Mouse (Mus musculus) heart, embryonic 16.5 days (tissue): ENCODE measurements around the gene Homer2. TPM values are rescaled to one million over a fixed set of nuclear protein-coding genes. Genes with fewer than 3 reads are reported as not detected.

Experiments
- ATAC-seq: fragments of 200-750 bp; cut with Nextera tagmentation; replicated peaks from 2 replicates; pipeline ENCODE4 v1.8.0; 2017; ENCODE audit warnings: moderate number of reproducible peaks; ENCODE audit not compliant: insufficient read depth, low FRiP score; ENCODE audit errors: extremely low read depth
- H3K27ac ChIP-seq: fragments of 300-500 bp; sonication (generic); 2 replicates; pipeline ENCODE4 v1.5.1; 2014; ENCODE audit warnings: mild to moderate bottlenecking, low read length, control low read depth, moderate library complexity
- H3K27me3 ChIP-seq: fragments of 300-500 bp; sonication (generic); 2 replicates; pipeline ENCODE4 v1.6.1; 2014; ENCODE audit warnings: low read length, mixed read lengths; ENCODE audit not compliant: control insufficient read depth, insufficient read depth
- H3K36me3 ChIP-seq: fragments of 300-500 bp; sonication (generic); 2 replicates; pipeline ENCODE4 v1.6.1; 2014; ENCODE audit not compliant: control insufficient read depth, insufficient read depth
- H3K4me1 ChIP-seq: fragments of 300-500 bp; sonication (generic); 2 replicates; pipeline ENCODE4 v1.6.1; 2014; ENCODE audit warnings: low read length, mixed read lengths; ENCODE audit not compliant: control insufficient read depth, insufficient read depth
- H3K4me2 ChIP-seq: fragments of 300-500 bp; sonication (generic); 2 replicates; pipeline ENCODE4 v1.6.1; 2014; ENCODE audit warnings: low read depth, mild to moderate bottlenecking, control low read depth, low read length
- H3K4me3 ChIP-seq: fragments of 300-500 bp; sonication (generic); 2 replicates; pipeline ENCODE4 v1.5.1; 2014; ENCODE audit warnings: mild to moderate bottlenecking, control low read depth, low read length
- H3K9ac ChIP-seq: fragments of 300-500 bp; sonication (generic); 2 replicates; pipeline ENCODE4 v1.6.1; 2014; ENCODE audit warnings: low read length, control low read depth
- H3K9me3 ChIP-seq: fragments of 300-500 bp; sonication (generic); replicated peaks from 2 replicates; pipeline ENCODE4 v1.6.1; 2016; ENCODE audit warnings: low read length; ENCODE audit not compliant: control insufficient read depth
- WGBS: fragments of 180-500 bp; shearing (Covaris S2); extraction: QIAGEN DNeasy Blood & Tissue Kit; methylation state at CpG from one replicate; pipeline ENCODE4 v1.1.7; 2014; 5-methylcytosine and 5-hydroxymethylcytosine counted together
- polyA plus RNA-seq: library from polyadenylated mRNA; unstranded; fragments of >200 nt; fragmentation: Nextera tagmentation; extraction: Ambion mirVana; gene quantifications from 2 replicates; pipeline ENCODE4 v1.2.1, GENCODE M21; 2015

Gene Homer2
- polyA plus RNA-seq, 1 experiment from 2014 or later, result 53.9 TPM

- Histone ChIP-seq H3K27ac (no peak overlapping the region), H3K4me2 (no peak overlapping the region)
- WGBS, result 48% methylated on average over 4 of the region's 4 CpGs
These were observed 149.4 kb downstream of the Homer2 start for GRCm38 (mm10) chr7:81557985-81558360.

GRCm38 (mm10) chr7:81557252-81557984 is 149.9 kb downstream of the Homer2 start:
- H3K4me2 ChIP-seq, result no peak overlapping the region
- H3K4me3 ChIP-seq, result no peak overlapping the region
- H3K9ac ChIP-seq, result no peak overlapping the region
- WGBS, result 46% methylated on average over 7 of the region's 7 CpGs
- peaks cover 6% of the 10 kb centered on the region; the same call in 1 of the 2 replicates for H3K36me3 ChIP-seq
- H3K27me3 ChIP-seq, result no peaks in the 10 kb centered on the region
- no peak overlapping the region for H3K27ac ChIP-seq
- H3K4me1 ChIP-seq, result peaks cover 22% of the 10 kb centered on the region
- no peaks in the 10 kb centered on the region for H3K9me3 ChIP-seq
- 0 out of 2 replicates have a peak, but pooled peaks have one; percentile 26 for ATAC-seq

More at GRCm38 (mm10) chr7:81557985-81558360, 149.4 kb downstream of the Homer2 start:
- no peak for ATAC-seq
- H3K4me3 ChIP-seq, result no peak overlapping the region
- H3K4me1 ChIP-seq, result peaks cover 23% of the 10 kb centered on the region
- H3K9me3 ChIP-seq, result no peaks in the 10 kb centered on the region
- H3K36me3 ChIP-seq, result 0 out of 2 replicates have a peak, but pooled peaks cover 3% of the 10 kb centered on the region
- no peaks in the 10 kb centered on the region for H3K27me3 ChIP-seq
- H3K9ac ChIP-seq, result no peak overlapping the region

- Histone ChIP-seq H3K4me2 (no peak overlapping the region), H3K27ac (no peak overlapping the region), H3K4me1 (peaks cover 22% of the 10 kb centered on the region), H3K27me3 (no peaks in the 10 kb centered on the region), H3K4me3 (no peak overlapping the region), H3K36me3 (peaks cover 6% of the 10 kb centered on the region; the same call in 1 of the 2 replicates), H3K9ac (no peak overlapping the region), H3K9me3 (no peaks in the 10 kb centered on the region)
- 63% methylated on average over 4 of the region's 4 CpGs for WGBS
- no peak for ATAC-seq
These were observed 150.5 kb downstream of the Homer2 start for GRCm38 (mm10) chr7:81556839-81557238.

GRCm38 (mm10) chr7:81554369-81554768 is 153.0 kb downstream of the Homer2 start:
- Histone ChIP-seq H3K9ac (no peak overlapping the region), H3K27me3 (no peaks in the 10 kb centered on the region), H3K27ac (no peak overlapping the region), H3K9me3 (no peaks in the 10 kb centered on the region), H3K4me1 (peaks cover 9% of the 10 kb centered on the region), H3K4me3 (no peak overlapping the region), H3K36me3 (peaks cover 8% of the 10 kb centered on the region; the same call in 1 of the 2 replicates), H3K4me2 (no peak overlapping the region)
- ATAC-seq, result no peak
- 84% methylated on average over 2 of the region's 2 CpGs for WGBS

GRCm38 (mm10) chr7:81553589-81553988 is 153.7 kb downstream of the Homer2 start:
- H3K27me3 ChIP-seq, result no peaks in the 10 kb centered on the region
- WGBS, result 40% methylated on average over 4 of the region's 4 CpGs
- H3K36me3 ChIP-seq, result peaks cover 10% of the 10 kb centered on the region; the same call in 1 of the 2 replicates
- H3K4me3 ChIP-seq, result no peak overlapping the region
- H3K4me2 ChIP-seq, result no peak overlapping the region
- no peak overlapping the region for H3K27ac ChIP-seq
- peaks cover 9% of the 10 kb centered on the region for H3K4me1 ChIP-seq
- H3K9ac ChIP-seq, result no peak overlapping the region
- no peaks in the 10 kb centered on the region for H3K9me3 ChIP-seq
- no peak for ATAC-seq

Other genes starting within 250 kb of the Homer2 start
- gene Ap3b2, start 213.6 kb downstream of the Homer2 start, polyA plus RNA-seq, result 0.82 and 0.84 TPM in 2 replicates
- gene BC048679, start 209.2 kb downstream of the Homer2 start, polyA plus RNA-seq, result not detected in 2 replicates
- gene Fsd2, start 140.6 kb downstream of the Homer2 start, polyA plus RNA-seq, result 76.3 and 83.4 TPM in 2 replicates
- 3.9 and 4.2 TPM in 2 replicates for gene Whamm, start 136.3 kb downstream of the Homer2 start, polyA plus RNA-seq
- gene Ramac, start 55.4 kb upstream of the Homer2 start, polyA plus RNA-seq, result 83.3 and 106 TPM in 2 replicates
- 35.6 and 42.4 TPM in 2 replicates for gene 3110040N11Rik, start 82.0 kb upstream of the Homer2 start, polyA plus RNA-seq
- gene Btbd1, start 121.9 kb upstream of the Homer2 start, polyA plus RNA-seq, result 86.7 and 87.0 TPM in 2 replicates
- not detected in 2 replicates for gene Gm10160, start 148.3 kb upstream of the Homer2 start, polyA plus RNA-seq
- gene Tm6sf1, start 151.5 kb upstream of the Homer2 start, polyA plus RNA-seq, result 35.6 and 44.4 TPM in 2 replicates
- 9.7 and 9.9 TPM in 2 replicates for gene Hdgfl3, start 226.9 kb upstream of the Homer2 start, polyA plus RNA-seq